Mouse (Mus musculus) heart, embryonic 11.5 days (tissue): ENCODE measurements around the gene Ngb. TPM values are rescaled to one million over a fixed set of nuclear protein-coding genes. Genes with fewer than 3 reads are reported as not detected.

Experiments used
- ATAC-seq: fragments of 200-750 bp; cut with Nextera tagmentation; replicated peaks from 2 replicates; pipeline ENCODE4 v1.8.0; 2017; ENCODE audit warnings: moderate library complexity; ENCODE audit not compliant: insufficient number of reproducible peaks, low FRiP score, low TSS enrichment
- H3K27ac ChIP-seq: fragments of 300-500 bp; sonication (generic); 2 replicates; pipeline ENCODE4 v1.5.1; 2014; ENCODE audit warnings: mild to moderate bottlenecking, low read depth, low read length
- H3K27me3 ChIP-seq: fragments of 300-500 bp; sonication (generic); 2 replicates; pipeline ENCODE4 v1.6.1; 2014; ENCODE audit warnings: mild to moderate bottlenecking, low read length, mixed read lengths; ENCODE audit not compliant: control insufficient read depth, insufficient read depth
- H3K36me3 ChIP-seq: fragments of 300-500 bp; sonication (generic); 2 replicates; pipeline ENCODE4 v1.6.1; 2014; ENCODE audit warnings: mild to moderate bottlenecking, low read length, moderate library complexity, mixed read lengths; ENCODE audit not compliant: control insufficient read depth, insufficient read depth
- H3K4me1 ChIP-seq: fragments of 300-500 bp; sonication (generic); 2 replicates; pipeline ENCODE4 v1.6.1; 2014; ENCODE audit warnings: low read length; ENCODE audit not compliant: control insufficient read depth, insufficient read depth
- H3K4me2 ChIP-seq: fragments of 300-500 bp; sonication (generic); 2 replicates; pipeline ENCODE4 v1.6.1; 2014; ENCODE audit warnings: mild to moderate bottlenecking, moderate library complexity
- H3K4me3 ChIP-seq: fragments of 300-500 bp; sonication (generic); 2 replicates; pipeline ENCODE4 v1.5.1; 2014; ENCODE audit warnings: low read depth, low read length
- H3K9ac ChIP-seq: fragments of 300-500 bp; sonication (generic); 2 replicates; pipeline ENCODE4 v1.6.1; 2014; ENCODE audit warnings: mild to moderate bottlenecking, low read depth, low read length, moderate library complexity
- H3K9me3 ChIP-seq: fragments of 300-500 bp; sonication (generic); replicated peaks from 2 replicates; pipeline ENCODE4 v1.6.1; 2016; ENCODE audit warnings: low read length; ENCODE audit not compliant: control insufficient read depth
- WGBS: fragments of 180-500 bp; shearing (Covaris S2); extraction: QIAGEN DNeasy Blood & Tissue Kit; methylation state at CpG from one replicate; pipeline ENCODE4 v1.1.7; 2014; ENCODE audit not compliant: insufficient replicate concordance; 5-methylcytosine and 5-hydroxymethylcytosine counted together
- polyA plus RNA-seq: library from polyadenylated mRNA; unstranded; fragments of >200 nt; fragmentation: Nextera tagmentation; extraction: Ambion mirVana; gene quantifications from 2 replicates; pipeline ENCODE4 v1.2.1, GENCODE M21; 2014

Ngb gene
- polyA plus RNA-seq, 1 experiment from 2014 or later: 0.16 TPM

GRCm38 (mm10) chr12:87088331-87088730 is 14.0 kb downstream of the Ngb start:
- WGBS: 32% methylated on average over 4 of the region's 4 CpGs
- H3K4me1 ChIP-seq: peaks cover 11% of the 10 kb centered on the region
- H3K36me3 ChIP-seq: no peaks in the 10 kb centered on the region
- H3K9me3 ChIP-seq: no peaks in the 10 kb centered on the region
- no peak overlapping the region for H3K27ac ChIP-seq
- H3K27me3 ChIP-seq: peaks cover 5% of the 10 kb centered on the region
- no peak overlapping the region for H3K9ac ChIP-seq
- ATAC-seq: no peak
- H3K4me3 ChIP-seq: no peak overlapping the region
- no peak overlapping the region for H3K4me2 ChIP-seq

GRCm38 (mm10) chr12:87087236-87087635 is 15.1 kb downstream of the Ngb start:
- Histone ChIP-seq H3K27ac (no peak overlapping the region), H3K9me3 (no peaks in the 10 kb centered on the region), H3K4me2 (no peak overlapping the region), H3K4me1 (peaks cover 11% of the 10 kb centered on the region), H3K9ac (no peak overlapping the region), H3K27me3 (peaks cover 5% of the 10 kb centered on the region), H3K4me3 (no peak overlapping the region), H3K36me3 (no peaks in the 10 kb centered on the region)
- 63% methylated on average over 7 of the region's 7 CpGs for WGBS
- no peak for ATAC-seq

GRCm38 (mm10) chr12:87082797-87083196 is 19.5 kb downstream of the Ngb start:
- no peaks in the 10 kb centered on the region for H3K36me3 ChIP-seq
- H3K9me3 ChIP-seq: no peaks in the 10 kb centered on the region
- H3K9ac ChIP-seq: no peak overlapping the region
- WGBS: 75% methylated on average over 8 of the region's 8 CpGs
- ATAC-seq: no peak
- H3K4me3 ChIP-seq: no peak overlapping the region
- H3K4me2 ChIP-seq: no peak overlapping the region
- H3K27ac ChIP-seq: no peak overlapping the region
- no peaks in the 10 kb centered on the region for H3K4me1 ChIP-seq
- H3K27me3 ChIP-seq: peaks cover 5% of the 10 kb centered on the region

GRCm38 (mm10) chr12:87076610-87077009 is 25.7 kb downstream of the Ngb start:
- H3K4me2 ChIP-seq: no peak overlapping the region
- H3K36me3 ChIP-seq: no peaks in the 10 kb centered on the region
- ATAC-seq: no peak
- no peaks in the 10 kb centered on the region for H3K4me1 ChIP-seq
- no peak overlapping the region for H3K9ac ChIP-seq
- H3K27me3 ChIP-seq: no peaks in the 10 kb centered on the region
- H3K4me3 ChIP-seq: no peak overlapping the region
- no peak overlapping the region for H3K27ac ChIP-seq
- 72% methylated on average over 2 of the region's 2 CpGs for WGBS
- no peaks in the 10 kb centered on the region for H3K9me3 ChIP-seq

- no peak for ATAC-seq
- 62% methylated on average over 5 of the region's 5 CpGs for WGBS
- Histone ChIP-seq H3K9me3 (no peaks in the 10 kb centered on the region), H3K4me3 (no peak overlapping the region), H3K27ac (no peak overlapping the region), H3K9ac (no peak overlapping the region), H3K4me1 (no peaks in the 10 kb centered on the region), H3K36me3 (no peaks in the 10 kb centered on the region), H3K4me2 (no peak overlapping the region), H3K27me3 (no peaks in the 10 kb centered on the region)
Observed at GRCm38 (mm10) chr12:87070520-87070919, 31.8 kb downstream of the Ngb start.

GRCm38 (mm10) chr12:87066429-87066828 is 35.9 kb downstream of the Ngb start:
- ATAC-seq: no peak
- no peaks in the 10 kb centered on the region for H3K9me3 ChIP-seq
- H3K4me2 ChIP-seq: no peak overlapping the region
- no peaks in the 10 kb centered on the region for H3K4me1 ChIP-seq
- H3K36me3 ChIP-seq: no peaks in the 10 kb centered on the region
- H3K9ac ChIP-seq: no peak overlapping the region
- no peak overlapping the region for H3K4me3 ChIP-seq
- H3K27ac ChIP-seq: no peak overlapping the region
- WGBS: 82% methylated on average over 5 of the region's 5 CpGs
- H3K27me3 ChIP-seq: no peaks in the 10 kb centered on the region

- no peaks in the 10 kb centered on the region for H3K36me3 ChIP-seq
- ATAC-seq: no peak
- WGBS: 87% methylated on average over 11 of the region's 11 CpGs
- H3K27me3 ChIP-seq: no peaks in the 10 kb centered on the region
- no peak overlapping the region for H3K9ac ChIP-seq
- no peak overlapping the region for H3K4me3 ChIP-seq
- H3K4me1 ChIP-seq: no peaks in the 10 kb centered on the region
- no peak overlapping the region for H3K4me2 ChIP-seq
- no peaks in the 10 kb centered on the region for H3K9me3 ChIP-seq
- H3K27ac ChIP-seq: no peak overlapping the region
Observed at GRCm38 (mm10) chr12:87065446-87065845, 36.9 kb downstream of the Ngb start.

- no peak for ATAC-seq
- Histone ChIP-seq H3K36me3 (no peaks in the 10 kb centered on the region), H3K27me3 (peaks cover 35% of the 10 kb centered on the region), H3K4me3 (no peak overlapping the region), H3K4me1 (no peaks in the 10 kb centered on the region), H3K4me2 (no peak overlapping the region), H3K9ac (no peak overlapping the region), H3K27ac (no peak overlapping the region), H3K9me3 (no peaks in the 10 kb centered on the region)
- WGBS: 62% methylated on average over 17 of the region's 17 CpGs
Observed at GRCm38 (mm10) chr12:87057066-87057465, 45.3 kb downstream of the Ngb start.

- Histone ChIP-seq H3K27me3 (peaks cover 35% of the 10 kb centered on the region), H3K4me1 (no peaks in the 10 kb centered on the region), H3K27ac (no peak overlapping the region), H3K36me3 (no peaks in the 10 kb centered on the region), H3K9me3 (no peaks in the 10 kb centered on the region), H3K4me2 (no peak overlapping the region), H3K4me3 (no peak overlapping the region), H3K9ac (no peak overlapping the region)
- ATAC-seq: no peak
- 61% methylated on average over 7 of the region's 7 CpGs for WGBS
Observed at GRCm38 (mm10) chr12:87054873-87055272, 47.5 kb downstream of the Ngb start.
